Mouse (Mus musculus): ENCODE data around the gene Sirt5.

DNA sequence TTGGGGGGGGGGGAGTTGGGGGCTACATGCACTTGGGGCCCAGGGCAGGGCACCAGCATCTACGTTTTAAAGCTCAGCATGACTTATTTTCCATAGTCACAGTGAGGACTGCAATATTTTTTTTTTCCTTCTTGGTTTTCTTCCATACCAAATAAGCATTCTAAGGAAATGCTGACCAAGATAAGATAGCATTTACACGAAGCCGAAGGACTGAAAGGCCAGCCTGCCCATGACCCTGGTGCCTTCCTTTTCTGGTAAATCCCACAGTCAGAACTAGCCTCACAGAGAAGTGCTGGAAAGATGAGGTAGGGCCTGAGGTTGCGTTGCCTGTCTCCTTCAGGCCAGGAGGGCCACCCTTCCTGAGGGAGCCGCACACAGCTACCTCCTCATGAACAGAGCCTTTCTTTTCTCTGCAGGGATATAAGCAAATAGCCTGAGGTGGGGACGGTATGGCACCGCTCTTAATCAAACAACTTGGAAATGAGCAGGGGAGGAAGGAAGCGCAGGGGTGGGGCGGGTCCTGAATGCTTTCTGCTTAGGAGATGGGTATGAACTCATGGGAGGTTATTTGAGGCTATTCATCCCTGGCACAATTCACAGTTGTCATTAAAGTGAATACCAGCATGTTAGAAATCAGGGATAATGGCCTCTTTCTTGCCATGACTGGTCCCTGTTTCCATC lies 14.7 kb upstream of the Sirt5 start:
- no peak for TF ChIP-seq POLR2A (IDR thresholded peaks at IDR 0.05; ENCODE audit: borderline replicate concordance, low read depth, low read length)
- TF ChIP-seq CTCF (IDR thresholded peaks at IDR 0.05; ENCODE audit: low read depth, low read length), result no peak

Data from bone marrow macrophage, adult 2 months (primary cell).